Mouse (Mus musculus) megakaryocyte, embryonic 14.5 days (primary cell): ENCODE data around the gene Utrn.

Source experiments
- FLI1 ChIP-seq: IDR thresholded peaks from 2 replicates; pipeline ENCODE4 v1.6.1; 2012; ENCODE audit warnings: low read length, inconsistent platforms, mixed read lengths
- GATA1 ChIP-seq: IDR thresholded peaks from 3 replicates; pipeline ENCODE4 v1.6.1; 2012; ENCODE audit warnings: mixed read lengths, low read length, inconsistent platforms, borderline replicate concordance

DNA sequence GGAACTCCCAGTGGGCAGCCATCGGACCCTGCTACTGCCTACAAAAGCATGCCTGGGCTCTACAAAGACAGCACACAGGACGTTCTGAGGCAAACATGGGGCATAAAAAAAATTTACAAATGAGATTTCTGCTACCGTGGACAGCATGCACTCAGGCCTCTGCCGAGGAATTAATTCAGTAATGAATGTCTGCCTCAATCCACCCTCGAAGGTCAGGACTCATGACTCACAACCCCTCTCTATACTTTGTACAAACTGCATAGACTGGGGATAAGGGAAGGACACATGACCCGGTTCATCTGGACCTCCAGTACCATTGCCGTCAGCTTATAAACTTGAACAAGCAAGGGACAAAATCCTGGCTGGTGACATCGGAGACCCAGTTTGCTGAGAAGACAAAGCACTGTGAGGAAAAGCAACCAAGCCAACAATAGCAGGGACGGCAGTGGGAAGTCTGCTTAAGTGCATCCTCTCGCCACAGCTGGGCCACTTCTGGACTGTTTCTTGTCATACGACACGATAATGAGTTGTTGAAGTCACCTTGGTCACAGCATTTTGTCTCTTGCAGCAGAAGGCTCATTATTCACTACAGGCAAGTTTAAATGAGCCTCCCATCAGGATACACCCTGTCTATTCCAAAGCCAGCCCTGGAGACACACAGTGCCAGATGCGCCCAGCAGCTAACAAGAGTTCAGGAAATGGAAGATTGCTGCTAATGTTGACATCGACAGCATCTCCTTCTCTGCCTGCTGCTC lies 144.7 kb downstream of the Utrn start:
- TF ChIP-seq GATA1 (no peak), FLI1 (no peak)
